ENCODE assay signal across 10 mouse cellular contexts in genomic region chr5:124028680-124029079, GRCm38 (mm10). TPM values are rescaled to one million over a fixed set of nuclear protein-coding genes. Genes with fewer than 3 reads are reported as not detected.
DNase-seq lines count a peak whose midpoint lies in the region; ATAC-seq lines count a peak whose summit lies in the region.
"Had no signal": no experiment of that assay in that cellular context is flagged by ENCODE, and none has a peak within 500 bp of the region (broad histone marks: within the 10 kb centered on the region; RNA-seq: fewer than 3 reads in every experiment).

No protein-coding gene starts in this region.

- peaks cover 67% of the 10 kb centered on the region for H3K4me1 ChIP-seq in heart, embryonic 11.5 days (ENCODE audit: control insufficient read depth, insufficient read depth, low read length)
- peaks cover 94% of the 10 kb centered on the region for H3K4me1 ChIP-seq in liver, embryonic 15.5 days (replicated peaks)

- H3K4me3 ChIP-seq in heart, embryonic 11.5 days (ENCODE audit: low read depth, low read length) = peak overlapping the region; percentile 9; the same call in 1 of the 2 replicates
- H3K4me3 ChIP-seq in liver, embryonic 15.5 days (replicated peaks) = no peak overlapping the region

- peak overlapping the region; percentile 93 for H3K27ac ChIP-seq in heart, embryonic 11.5 days (ENCODE audit: low read depth, low read length)
- peak overlapping the region; percentile 42; the same call in 1 of the 2 replicates for H3K27ac ChIP-seq in liver, embryonic 15.5 days (replicated peaks)

- no peaks in the 10 kb centered on the region for H3K36me3 ChIP-seq in heart, embryonic 11.5 days (ENCODE audit: control insufficient read depth, insufficient read depth, low read length)
- peaks cover 19% of the 10 kb centered on the region for H3K36me3 ChIP-seq in liver, embryonic 15.5 days (replicated peaks)

- no peaks in the 10 kb centered on the region for H3K9me3 ChIP-seq in heart, embryonic 11.5 days (replicated peaks; ENCODE audit: control insufficient read depth, low read length)
- no peaks in the 10 kb centered on the region for H3K9me3 ChIP-seq in liver, embryonic 15.5 days (replicated peaks)

- DNase-seq in heart, adult 18-20 months = no peak
- DNase-seq in thymus, postnatal 0 days (ENCODE audit: low spot score) = peak; percentile 56
- no peak for DNase-seq in thymus, postnatal 10 days (ENCODE audit: low spot score in 2 of 2)
- peak; percentile 42 for DNase-seq in thymus, postnatal 25 days
- no peak for DNase-seq in kidney, postnatal 4 days
- DNase-seq in layer of hippocampus, adult 8-10 months (ENCODE audit: low spot score in 2 of 2) = no peak
- DNase-seq: lung, postnatal 36 days; right cerebral cortex, adult 18-20 months had no signal

- WGBS in heart, embryonic 11.5 days (ENCODE audit: insufficient replicate concordance) = 46% methylated on average over 7 of the region's 7 CpGs
- WGBS in liver, embryonic 15.5 days (ENCODE audit: insufficient replicate concordance) = 23% methylated on average over 7 of the region's 7 CpGs

- peak overlapping the region; percentile 69 for H3K4me2 ChIP-seq in heart, embryonic 11.5 days
- H3K4me2 ChIP-seq in liver, embryonic 15.5 days = peak overlapping the region; percentile 44; the same call in 1 of the 2 replicates

- H3K27me3 ChIP-seq in heart, embryonic 11.5 days (ENCODE audit: control insufficient read depth, insufficient read depth, low read length) = no peaks in the 10 kb centered on the region
- no peaks in the 10 kb centered on the region for H3K27me3 ChIP-seq in liver, embryonic 15.5 days

- H3K9ac ChIP-seq in heart, embryonic 11.5 days (ENCODE audit: low read depth, low read length) = peak overlapping the region; percentile 62
- H3K9ac ChIP-seq in liver, embryonic 15.5 days = 0 out of 2 replicates have a peak overlapping the region, but pooled peaks have one; percentile 20

- ATAC-seq in heart, embryonic 11.5 days (replicated peaks; ENCODE audit: insufficient number of reproducible peaks, low FRiP score, low TSS enrichment) = no peak
- ATAC-seq in liver, embryonic 15.5 days (ENCODE audit: insufficient read depth) = no peak

RNA-seq across cellular contexts. Expression of gene Vps37b, which starts 3.4 kb away (rescaled TPM):
- 43.3 and 48.2 TPM in 2 replicates for polyA plus RNA-seq in heart, embryonic 11.5 days (2014; fragmentation: Nextera tagmentation; extraction: Ambion mirVana)
- total RNA-seq in heart, adult 18-20 months (2021) = 10 to 100 TPM; 15.1 to 15.2 TPM
- polyA plus RNA-seq in thymus, postnatal 0 days (2015; fragmentation: Nextera tagmentation; extraction: Ambion mirVana) = 32.4 and 32.8 TPM in 2 replicates
- polyA plus RNA-seq in liver, embryonic 15.5 days (2015; fragmentation: Nextera tagmentation; extraction: Ambion mirVana) = 16.5 and 17.3 TPM in 2 replicates
- total RNA-seq in layer of hippocampus, adult 8-10 months (2022) = 10 to 100 TPM; 35.9 to 39.4 (median 36.6) TPM

RNA-seq across cellular contexts. Expression of gene Hip1r, which starts 55.3 kb away (rescaled TPM):
- polyA plus RNA-seq in heart, embryonic 11.5 days (2014; fragmentation: Nextera tagmentation; extraction: Ambion mirVana) = 2.7 and 2.9 TPM in 2 replicates
- total RNA-seq in heart, adult 18-20 months (2021) = 10 to 100 TPM; 11.1 to 11.3 TPM
- polyA plus RNA-seq in thymus, postnatal 0 days (2015; fragmentation: Nextera tagmentation; extraction: Ambion mirVana) = 9.8 and 11.0 TPM in 2 replicates
- 11.4 and 12.9 TPM in 2 replicates for polyA plus RNA-seq in liver, embryonic 15.5 days (2015; fragmentation: Nextera tagmentation; extraction: Ambion mirVana)
- total RNA-seq in layer of hippocampus, adult 8-10 months (2022) = 10 to 100 TPM; 33.5 to 47.0 (median 44.6) TPM

Comparison
In these comparisons a context has a peak if more than half of its experiments do, and no peak if none do; other contexts are left out.
1. DNase-seq: peak in thymus, postnatal 0 days (single experiment) and thymus, postnatal 25 days (single experiment); none in heart, adult 18-20 months (0 of 2), thymus, postnatal 10 days (0 of 2), kidney, postnatal 4 days (0 of 2) and layer of hippocampus, adult 8-10 months (0 of 2).